Mouse (Mus musculus): ENCODE results near the gene Dgke.
A peak's percentile ranks its signal among the peaks of the same experiment; 100 is the strongest.
"Not testable (repeated sequence)": the region's sequence is repeated elsewhere in the genome, so short reads cannot be mapped to it uniquely, and the experiment has no call there.

Gene Dgke

GRCm38 (mm10) chr11:89066750-89067149, at the start of gene Dgke:
Dgke (minus strand) TSS chr11:89066850.
- DNase-seq = no peak

- no peak for DNase-seq
Observed at GRCm38 (mm10) chr11:89107180-89107807, 40.6 kb upstream of the Dgke start.

GRCm38 (mm10) chr11:89105823-89106222, 39.2 kb upstream of the Dgke start:
- DNase-seq = no peak

- DNase-seq = no peak
Observed at GRCm38 (mm10) chr11:89105211-89105610, 38.6 kb upstream of the Dgke start.

GRCm38 (mm10) chr11:89103166-89103565, 36.5 kb upstream of the Dgke start:
- no peak for DNase-seq

GRCm38 (mm10) chr11:89100826-89101321, 34.2 kb upstream of the Dgke start:
- DNase-seq = peak; percentile 13 to 33

GRCm38 (mm10) chr11:89100403-89100802, 33.8 kb upstream of the Dgke start:
- peak; percentile 88 to 89 for DNase-seq

GRCm38 (mm10) chr11:89098930-89099329, 32.3 kb upstream of the Dgke start:
- no peak for DNase-seq

GRCm38 (mm10) chr11:89098083-89098835, 31.6 kb upstream of the Dgke start:
- DNase-seq = no peak

GRCm38 (mm10) chr11:89097292-89097691, 30.6 kb upstream of the Dgke start:
- not testable (repeated sequence) for DNase-seq

- no peak for DNase-seq
Observed at GRCm38 (mm10) chr11:89095306-89095705, 28.7 kb upstream of the Dgke start.

GRCm38 (mm10) chr11:89092714-89093113, 26.1 kb upstream of the Dgke start:
- no peak for DNase-seq

- DNase-seq = not testable (repeated sequence)
Observed at GRCm38 (mm10) chr11:89090359-89090758, 23.7 kb upstream of the Dgke start.

- no peak for DNase-seq
Observed at GRCm38 (mm10) chr11:89088754-89089153, 22.1 kb upstream of the Dgke start.

- no peak for DNase-seq
Observed at GRCm38 (mm10) chr11:89086208-89086809, 19.7 kb upstream of the Dgke start.

GRCm38 (mm10) chr11:89084601-89085000, 18.0 kb upstream of the Dgke start:
- peak; percentile 49 to 52 for DNase-seq

GRCm38 (mm10) chr11:89082691-89083090, 16.0 kb upstream of the Dgke start:
- DNase-seq = not testable (repeated sequence)

GRCm38 (mm10) chr11:89081906-89082305, 15.3 kb upstream of the Dgke start:
- DNase-seq = not testable (repeated sequence)

GRCm38 (mm10) chr11:89078996-89079680, 12.5 kb upstream of the Dgke start:
- peak; percentile 89 to 91 for DNase-seq

GRCm38 (mm10) chr11:89078305-89078704, 11.7 kb upstream of the Dgke start:
- DNase-seq = no peak

GRCm38 (mm10) chr11:89077601-89078000, 11.0 kb upstream of the Dgke start:
- DNase-seq = no peak

- no peak for DNase-seq
Observed at GRCm38 (mm10) chr11:89076370-89076821, 9.7 kb upstream of the Dgke start.
